Mouse (Mus musculus): Measurements from ENCODE around the gene Rab29. TPM values are rescaled to one million over a fixed set of nuclear protein-coding genes. Genes with fewer than 3 reads are reported as not detected.

Rab29 gene
- polyA plus RNA-seq, 1 experiment from 2014 or later, result 7.6 TPM

DNA sequence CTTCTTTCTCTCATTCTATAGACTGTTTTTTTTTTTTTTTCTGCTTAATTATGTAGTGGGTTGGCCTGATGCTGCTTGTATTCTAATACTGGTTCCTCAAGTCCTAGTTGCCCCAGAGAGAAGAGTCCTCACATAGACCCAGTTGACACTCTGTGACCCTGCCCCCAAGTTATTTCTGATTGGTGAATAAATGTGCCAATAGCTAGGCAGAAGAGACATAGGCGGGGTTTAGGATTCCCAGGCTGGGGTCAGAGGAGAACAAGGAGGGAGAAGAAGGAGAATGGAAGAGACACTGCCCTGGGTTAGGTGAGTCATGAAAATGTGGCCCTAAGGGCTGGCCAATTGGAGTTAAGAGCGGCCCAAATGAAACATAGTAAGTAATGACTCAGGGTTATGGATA is 12.8 kb downstream of the Rab29 start:
- Histone ChIP-seq H3K4me2 (ENCODE audit: low read length) (no peak overlapping the region), H3K27ac (ENCODE audit: low read length) (no peak overlapping the region), H3K36me3 (ENCODE audit: control insufficient read depth, insufficient read depth, low read length) (no peaks in the 10 kb centered on the region), H3K4me1 (ENCODE audit: control insufficient read depth, insufficient read depth, low read length) (no peaks in the 10 kb centered on the region), H3K9me3 (replicated peaks; ENCODE audit: control insufficient read depth, low read length, poor library complexity, severe bottlenecking) (no peaks in the 10 kb centered on the region), H3K9ac (ENCODE audit: low read depth, low read length) (no peak overlapping the region), H3K4me3 (ENCODE audit: low read depth, low read length) (no peak overlapping the region), H3K27me3 (ENCODE audit: control insufficient read depth, insufficient read depth, low read depth, low read length) (no peaks in the 10 kb centered on the region)
- WGBS, result 82% methylated on average over 2 of the region's 2 CpGs
- no peak for ATAC-seq

- no peak for ATAC-seq
- no peaks in the 10 kb centered on the region for H3K36me3 ChIP-seq (ENCODE audit: control insufficient read depth, insufficient read depth, low read length)
- WGBS, result 69% methylated on average over 2 of the region's 2 CpGs
Observed at GRCm38 (mm10) chr1:131882787-131883186, 15.8 kb downstream of the Rab29 start.

GRCm38 (mm10) chr1:131886173-131886572 is 19.1 kb downstream of the Rab29 start:
- WGBS, result 65% methylated on average over 2 of the region's 2 CpGs
- H3K27ac ChIP-seq (ENCODE audit: low read length), result no peak overlapping the region
- no peak for ATAC-seq

More at GRCm38 (mm10) chr1:131882787-131883186, 15.8 kb downstream of the Rab29 start:
- Histone ChIP-seq H3K4me1 (ENCODE audit: control insufficient read depth, insufficient read depth, low read length) (no peaks in the 10 kb centered on the region), H3K27ac (ENCODE audit: low read length) (no peak overlapping the region), H3K9ac (ENCODE audit: low read depth, low read length) (no peak overlapping the region), H3K4me2 (ENCODE audit: low read length) (no peak overlapping the region), H3K9me3 (replicated peaks; ENCODE audit: control insufficient read depth, low read length, poor library complexity, severe bottlenecking) (no peaks in the 10 kb centered on the region), H3K27me3 (ENCODE audit: control insufficient read depth, insufficient read depth, low read depth, low read length) (no peaks in the 10 kb centered on the region), H3K4me3 (ENCODE audit: low read depth, low read length) (no peak overlapping the region)

GRCm38 (mm10) chr1:131886641-131887040 is 19.6 kb downstream of the Rab29 start:
- no peak for ATAC-seq
- no peak overlapping the region for H3K27ac ChIP-seq (ENCODE audit: low read length)

More at GRCm38 (mm10) chr1:131886173-131886572, 19.1 kb downstream of the Rab29 start:
- Histone ChIP-seq H3K9ac (ENCODE audit: low read depth, low read length) (no peak overlapping the region), H3K27me3 (ENCODE audit: control insufficient read depth, insufficient read depth, low read depth, low read length) (no peaks in the 10 kb centered on the region), H3K9me3 (replicated peaks; ENCODE audit: control insufficient read depth, low read length, poor library complexity, severe bottlenecking) (no peaks in the 10 kb centered on the region), H3K4me3 (ENCODE audit: low read depth, low read length) (no peak overlapping the region), H3K36me3 (ENCODE audit: control insufficient read depth, insufficient read depth, low read length) (no peaks in the 10 kb centered on the region), H3K4me2 (ENCODE audit: low read length) (no peak overlapping the region), H3K4me1 (ENCODE audit: control insufficient read depth, insufficient read depth, low read length) (no peaks in the 10 kb centered on the region)

GRCm38 (mm10) chr1:131890043-131890658 is 23.1 kb downstream of the Rab29 start:
- Histone ChIP-seq H3K9me3 (replicated peaks; ENCODE audit: control insufficient read depth, low read length, poor library complexity, severe bottlenecking) (no peaks in the 10 kb centered on the region), H3K9ac (ENCODE audit: low read depth, low read length) (no peak overlapping the region), H3K36me3 (ENCODE audit: control insufficient read depth, insufficient read depth, low read length) (no peaks in the 10 kb centered on the region), H3K27me3 (ENCODE audit: control insufficient read depth, insufficient read depth, low read depth, low read length) (no peaks in the 10 kb centered on the region), H3K4me1 (ENCODE audit: control insufficient read depth, insufficient read depth, low read length) (no peaks in the 10 kb centered on the region), H3K4me3 (ENCODE audit: low read depth, low read length) (no peak overlapping the region), H3K4me2 (ENCODE audit: low read length) (no peak overlapping the region), H3K27ac (ENCODE audit: low read length) (no peak overlapping the region)
- no peak for ATAC-seq
- 77% methylated on average over 6 of the region's 6 CpGs for WGBS

More at GRCm38 (mm10) chr1:131886641-131887040, 19.6 kb downstream of the Rab29 start:
- no peaks in the 10 kb centered on the region for H3K27me3 ChIP-seq (ENCODE audit: control insufficient read depth, insufficient read depth, low read depth, low read length)
- H3K4me1 ChIP-seq (ENCODE audit: control insufficient read depth, insufficient read depth, low read length), result no peaks in the 10 kb centered on the region
- no peaks in the 10 kb centered on the region for H3K36me3 ChIP-seq (ENCODE audit: control insufficient read depth, insufficient read depth, low read length)
- H3K9ac ChIP-seq (ENCODE audit: low read depth, low read length), result no peak overlapping the region
- WGBS, result 89% methylated on average over 3 of the region's 3 CpGs
- no peaks in the 10 kb centered on the region for H3K9me3 ChIP-seq (replicated peaks; ENCODE audit: control insufficient read depth, low read length, poor library complexity, severe bottlenecking)
- H3K4me3 ChIP-seq (ENCODE audit: low read depth, low read length), result no peak overlapping the region
- H3K4me2 ChIP-seq (ENCODE audit: low read length), result no peak overlapping the region

DNA sequence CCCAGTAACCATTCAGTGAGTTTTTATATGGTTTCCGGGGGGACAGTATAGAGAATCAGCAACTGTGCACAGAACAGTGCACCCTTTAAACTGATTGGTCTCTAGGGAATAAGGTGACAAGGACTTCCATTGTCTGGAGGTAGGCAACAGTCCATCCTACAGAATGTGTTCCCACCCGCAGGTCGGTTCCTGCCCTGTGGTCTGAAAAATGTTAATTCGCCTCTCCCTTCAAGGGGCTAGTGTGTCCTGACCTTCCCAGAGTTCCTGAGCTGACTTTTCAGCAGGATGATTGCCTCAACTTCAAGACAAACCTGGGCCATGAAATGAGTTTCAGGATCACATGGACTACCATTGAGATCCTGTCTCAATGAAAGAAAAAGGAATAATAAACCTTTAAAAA is 24.4 kb downstream of the Rab29 start:
- ATAC-seq, result no peak
- Histone ChIP-seq H3K9me3 (replicated peaks; ENCODE audit: control insufficient read depth, low read length, poor library complexity, severe bottlenecking) (no peaks in the 10 kb centered on the region), H3K36me3 (ENCODE audit: control insufficient read depth, insufficient read depth, low read length) (no peaks in the 10 kb centered on the region), H3K9ac (ENCODE audit: low read depth, low read length) (no peak overlapping the region), H3K4me1 (ENCODE audit: control insufficient read depth, insufficient read depth, low read length) (no peaks in the 10 kb centered on the region), H3K27ac (ENCODE audit: low read length) (no peak overlapping the region), H3K27me3 (ENCODE audit: control insufficient read depth, insufficient read depth, low read depth, low read length) (no peaks in the 10 kb centered on the region), H3K4me2 (ENCODE audit: low read length) (no peak overlapping the region), H3K4me3 (ENCODE audit: low read depth, low read length) (no peak overlapping the region)
- WGBS, result 74% methylated on average over 4 of the region's 4 CpGs

GRCm38 (mm10) chr1:131902679-131903078 is 35.7 kb downstream of the Rab29 start:
- Histone ChIP-seq H3K9ac (ENCODE audit: low read depth, low read length) (no peak overlapping the region), H3K27me3 (ENCODE audit: control insufficient read depth, insufficient read depth, low read depth, low read length) (no peaks in the 10 kb centered on the region; the same call in 1 of the 2 replicates), H3K36me3 (ENCODE audit: control insufficient read depth, insufficient read depth, low read length) (no peaks in the 10 kb centered on the region), H3K9me3 (replicated peaks; ENCODE audit: control insufficient read depth, low read length, poor library complexity, severe bottlenecking) (no peaks in the 10 kb centered on the region), H3K4me1 (ENCODE audit: control insufficient read depth, insufficient read depth, low read length) (no peaks in the 10 kb centered on the region), H3K4me3 (ENCODE audit: low read depth, low read length) (no peak overlapping the region), H3K27ac (ENCODE audit: low read length) (no peak overlapping the region), H3K4me2 (ENCODE audit: low read length) (no peak overlapping the region)
- 92% methylated on average over 4 of the region's 4 CpGs for WGBS
- ATAC-seq, result no peak

GRCm38 (mm10) chr1:131903251-131903650 is 36.2 kb downstream of the Rab29 start:
- WGBS, result 92% methylated on average over 7 of the region's 7 CpGs
- Histone ChIP-seq H3K36me3 (ENCODE audit: control insufficient read depth, insufficient read depth, low read length) (no peaks in the 10 kb centered on the region), H3K9me3 (replicated peaks; ENCODE audit: control insufficient read depth, low read length, poor library complexity, severe bottlenecking) (no peaks in the 10 kb centered on the region), H3K4me2 (ENCODE audit: low read length) (no peak overlapping the region), H3K4me1 (ENCODE audit: control insufficient read depth, insufficient read depth, low read length) (no peaks in the 10 kb centered on the region), H3K9ac (ENCODE audit: low read depth, low read length) (no peak overlapping the region), H3K4me3 (ENCODE audit: low read depth, low read length) (no peak overlapping the region), H3K27me3 (ENCODE audit: control insufficient read depth, insufficient read depth, low read depth, low read length) (no peaks in the 10 kb centered on the region; the same call in 1 of the 2 replicates), H3K27ac (ENCODE audit: low read length) (no peak overlapping the region)
- no peak for ATAC-seq

GRCm38 (mm10) chr1:131905497-131905896 is 38.5 kb downstream of the Rab29 start:
- no peak overlapping the region for H3K9ac ChIP-seq (ENCODE audit: low read depth, low read length)
- no peak overlapping the region for H3K4me2 ChIP-seq (ENCODE audit: low read length)
- H3K4me3 ChIP-seq (ENCODE audit: low read depth, low read length), result no peak overlapping the region
- H3K9me3 ChIP-seq (replicated peaks; ENCODE audit: control insufficient read depth, low read length, poor library complexity, severe bottlenecking), result no peaks in the 10 kb centered on the region
- H3K27me3 ChIP-seq (ENCODE audit: control insufficient read depth, insufficient read depth, low read depth, low read length), result no peaks in the 10 kb centered on the region; the same call in 1 of the 2 replicates
- H3K36me3 ChIP-seq (ENCODE audit: control insufficient read depth, insufficient read depth, low read length), result no peaks in the 10 kb centered on the region
- no peak for ATAC-seq
- no peaks in the 10 kb centered on the region for H3K4me1 ChIP-seq (ENCODE audit: control insufficient read depth, insufficient read depth, low read length)
- no peak overlapping the region for H3K27ac ChIP-seq (ENCODE audit: low read length)
- 20% methylated on average over 1 of the region's 1 CpGs for WGBS

Measured in midbrain, embryonic 16.5 days (tissue).